Mouse (Mus musculus) lung, postnatal 0 days (tissue): ENCODE results near the gene Ctse. TPM values are rescaled to one million over a fixed set of nuclear protein-coding genes. Genes with fewer than 3 reads are reported as not detected.

Experiments used
- ATAC-seq: fragments of 200-750 bp; cut with Nextera tagmentation; 2 replicates; pipeline ENCODE4 v1.8.0; 2017; ENCODE audit warnings: moderate library complexity
- DNase-seq: peaks from one replicate; pipeline ENCODE4 v3.0.0-alpha.2; 2016; ENCODE audit warnings: low spot score
- H3K27ac ChIP-seq: fragments of 300-500 bp; sonication (generic); 2 replicates; pipeline ENCODE4 v1.5.1; 2014; ENCODE audit warnings: antibody characterized with exemption, mild to moderate bottlenecking, low read length, mixed read lengths
- H3K27me3 ChIP-seq: fragments of 300-500 bp; sonication (generic); replicated peaks from 2 replicates; pipeline ENCODE4 v1.6.1; 2014; ENCODE audit warnings: low read length, mixed read lengths; ENCODE audit not compliant: insufficient read depth
- H3K36me3 ChIP-seq: fragments of 300-500 bp; sonication (generic); 2 replicates; pipeline ENCODE4 v1.6.1; 2014; ENCODE audit warnings: low read length, mixed read lengths; ENCODE audit not compliant: insufficient read depth
- H3K4me1 ChIP-seq: fragments of 300-500 bp; sonication (generic); 2 replicates; pipeline ENCODE4 v1.6.1; 2014; ENCODE audit warnings: antibody characterized with exemption, low read depth, low read length, mixed read lengths; ENCODE audit not compliant: insufficient read depth
- H3K4me2 ChIP-seq: fragments of 300-500 bp; sonication (generic); replicated peaks from 2 replicates; pipeline ENCODE4 v1.6.1; 2014; ENCODE audit warnings: low read depth, mild to moderate bottlenecking, low read length, moderate library complexity, mixed read lengths
- H3K4me3 ChIP-seq: fragments of 300-500 bp; sonication (generic); 2 replicates; pipeline ENCODE4 v1.5.1; 2014; ENCODE audit warnings: low read depth, low read length
- H3K9ac ChIP-seq: fragments of 300-500 bp; sonication (generic); replicated peaks from 2 replicates; pipeline ENCODE4 v1.6.1; 2014; ENCODE audit warnings: low read depth, mild to moderate bottlenecking
- H3K9me3 ChIP-seq: fragments of 300-500 bp; sonication (generic); 2 replicates; pipeline ENCODE4 v1.6.1; 2016; ENCODE audit warnings: low read length, mixed read lengths
- CTCF ChIP-seq: IDR thresholded peaks from 2 replicates; pipeline ENCODE4 v1.5.1; 2016; ENCODE audit warnings: antibody characterized with exemption, mild to moderate bottlenecking
- EP300 ChIP-seq: IDR thresholded peaks from 2 replicates; pipeline ENCODE4 v1.6.1; 2016; ENCODE audit warnings: antibody characterized with exemption, mild to moderate bottlenecking, control low read depth
- WGBS: fragments of 180-500 bp; shearing (Covaris S2); extraction: QIAGEN DNeasy Blood & Tissue Kit; methylation state at CpG from one replicate; pipeline ENCODE4 v1.1.7; 2014; 5-methylcytosine and 5-hydroxymethylcytosine counted together
- polyA plus RNA-seq: library from polyadenylated mRNA; unstranded; fragments of >200 nt; fragmentation: Nextera tagmentation; extraction: Ambion mirVana; gene quantifications from 2 replicates; pipeline ENCODE4 v1.2.1, GENCODE M21; 2015

Ctse gene
- polyA plus RNA-seq = 0.80 and 1.1 TPM in 2 replicates

DNA sequence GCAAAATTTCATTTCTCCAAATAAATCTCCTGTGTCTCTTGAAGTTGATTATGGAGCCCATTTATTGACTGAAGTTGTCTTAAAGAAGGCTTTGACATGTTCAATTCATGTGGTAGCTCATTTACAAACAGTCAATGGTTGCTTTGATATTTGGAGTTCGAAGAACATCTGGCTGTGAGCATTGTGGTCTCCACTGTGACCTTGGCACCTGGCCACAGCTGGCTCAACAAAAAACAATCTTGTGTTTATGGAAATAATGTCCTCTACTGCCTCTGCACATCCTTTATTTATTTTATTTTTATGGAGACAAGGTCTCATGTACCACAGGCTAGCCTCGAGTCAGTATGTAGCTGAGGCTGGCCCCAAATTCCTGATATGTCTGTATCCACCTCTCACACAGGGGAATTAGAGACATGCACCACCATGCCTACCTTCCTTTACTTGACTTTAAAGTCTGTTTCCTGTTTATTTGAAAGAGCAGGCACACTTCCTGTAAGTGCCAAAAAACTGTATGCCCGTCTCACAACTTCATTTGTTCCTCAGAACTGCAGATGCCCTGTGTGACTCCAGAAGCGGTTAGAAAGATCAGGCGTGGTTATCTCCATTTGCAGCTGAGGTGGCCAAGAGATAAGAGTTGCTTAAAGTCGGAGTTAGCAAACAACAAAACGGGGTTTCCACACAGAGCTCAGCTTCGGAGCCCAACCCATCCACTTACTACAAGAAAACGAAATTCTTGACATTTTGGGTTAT, at the start of gene Ctse:
TSS of gene Ctse (plus strand) at position 516 of the 750 bp plus-strand sequence.
- H3K9ac ChIP-seq = no peak within 1 kb of the TSS
- 0 out of 2 replicates have a peak within 1 kb of the TSS, but pooled peaks have one; percentile 11 for H3K4me2 ChIP-seq
- H3K4me3 ChIP-seq = no peak within 1 kb of the TSS

DNA sequence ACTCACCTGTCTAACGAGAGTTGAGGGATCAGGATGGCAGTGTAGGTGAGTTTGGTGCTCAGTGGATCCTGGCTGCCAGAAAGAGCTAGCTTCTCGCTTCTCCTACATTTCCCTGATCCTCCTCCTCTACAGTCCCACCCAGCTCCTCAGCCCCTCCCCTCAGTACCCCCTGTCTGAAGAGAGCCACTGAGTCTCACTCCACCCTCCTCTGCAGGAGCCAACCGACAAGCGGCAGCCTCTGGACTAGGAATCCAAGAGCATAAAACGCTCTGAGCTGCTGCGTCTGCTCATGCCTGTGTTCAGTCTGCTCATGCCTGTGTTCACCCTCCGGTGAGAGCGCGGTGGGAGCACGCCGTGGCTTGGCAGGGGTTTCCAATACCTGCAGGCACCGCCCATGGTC, 39.2 kb upstream of the Ctse start, which contains the start of gene Avpr1b:
TSS of gene Avpr1b (plus strand) at position 335 of the 400 bp plus-strand sequence.
- H3K9ac ChIP-seq = no peak within 1 kb of the TSS
- TF ChIP-seq CTCF = no peak
- no peak for TF ChIP-seq EP300
- no peak within 1 kb of the TSS for H3K4me2 ChIP-seq
- H3K27me3 ChIP-seq = no peaks in the 10 kb centered on the region
- ATAC-seq (no peak; the same call in 1 of the 2 replicates), DNase-seq (no peak)
- H3K4me1 ChIP-seq = no peaks in the 10 kb centered on the region
- no peaks in the 10 kb centered on the region for H3K36me3 ChIP-seq
- WGBS = 20% methylated on average over 12 of the region's 12 CpGs
- no peaks in the 10 kb centered on the region for H3K9me3 ChIP-seq
- H3K4me3 ChIP-seq = no peak within 1 kb of the TSS
- H3K27ac ChIP-seq = no peak within 1 kb of the TSS

More for the DNA sequence above, at the start of gene Ctse:
- no peaks in the 10 kb centered on the region for H3K4me1 ChIP-seq
- H3K27me3 ChIP-seq = no peaks in the 10 kb centered on the region
- ATAC-seq = peak; percentile 40; the same call in 1 of the 2 replicates
- no peaks in the 10 kb centered on the region for H3K36me3 ChIP-seq
- no peak within 1 kb of the TSS for H3K27ac ChIP-seq
- no peaks in the 10 kb centered on the region for H3K9me3 ChIP-seq
- peak; percentile 35 for DNase-seq
- TF ChIP-seq EP300 = no peak
- no peak for TF ChIP-seq CTCF
- 27% methylated on average over 9 of the region's 9 CpGs for WGBS

DNA sequence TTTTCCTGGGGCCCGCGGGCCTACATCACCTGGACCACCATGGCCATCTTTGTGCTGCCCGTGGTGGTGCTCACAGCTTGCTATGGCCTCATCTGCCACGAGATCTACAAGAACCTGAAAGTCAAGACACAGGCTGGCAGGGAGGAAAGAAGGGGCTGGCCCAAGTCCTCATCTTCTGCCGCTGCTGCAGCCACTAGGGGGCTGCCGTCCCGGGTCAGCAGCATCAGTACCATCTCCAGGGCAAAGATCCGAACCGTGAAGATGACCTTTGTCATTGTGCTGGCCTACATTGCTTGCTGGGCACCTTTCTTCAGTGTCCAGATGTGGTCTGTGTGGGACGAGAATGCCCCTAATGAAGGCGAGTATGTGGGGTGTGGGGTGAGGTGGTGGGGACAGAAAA, 37.8 kb upstream of the Ctse start:
- no peak for DNase-seq
- 32% methylated on average over 11 of the region's 11 CpGs for WGBS

DNA sequence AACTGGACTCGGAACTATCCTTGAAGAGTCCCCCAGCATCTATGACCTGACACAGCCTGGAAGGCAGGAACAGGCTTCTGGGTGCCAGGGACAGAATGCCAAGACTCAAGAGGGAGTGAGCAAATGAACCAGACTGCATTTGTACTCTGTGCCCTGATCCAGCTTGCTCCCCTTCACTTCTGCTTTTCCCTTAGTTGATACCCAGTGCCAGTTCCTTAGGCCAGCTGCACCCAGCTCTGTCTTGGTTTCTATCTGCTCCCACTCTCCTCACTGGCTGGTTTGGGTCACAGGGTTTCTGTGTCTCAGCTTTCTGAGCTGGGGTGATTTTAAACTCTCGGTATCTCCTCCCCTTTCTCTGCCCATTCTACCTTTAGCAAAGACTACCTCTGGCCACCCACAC, 31.4 kb upstream of the Ctse start:
- ATAC-seq (no peak), DNase-seq (no peak)
- Histone ChIP-seq H3K36me3 (no peaks in the 10 kb centered on the region), H3K9me3 (no peaks in the 10 kb centered on the region), H3K4me3 (no peak overlapping the region), H3K27ac (no peak overlapping the region), H3K9ac (no peak overlapping the region), H3K4me2 (no peak overlapping the region), H3K4me1 (no peaks in the 10 kb centered on the region), H3K27me3 (no peaks in the 10 kb centered on the region)
- WGBS = 79% methylated on average over 2 of the region's 2 CpGs
- TF ChIP-seq EP300 (no peak), CTCF (no peak)

More for the DNA sequence above, 37.8 kb upstream of the Ctse start:
- no peak for ATAC-seq
- H3K36me3 ChIP-seq = no peaks in the 10 kb centered on the region
- H3K27ac ChIP-seq = no peak overlapping the region
- H3K9me3 ChIP-seq = no peaks in the 10 kb centered on the region
- no peaks in the 10 kb centered on the region for H3K27me3 ChIP-seq
- H3K4me2 ChIP-seq = no peak overlapping the region
- no peaks in the 10 kb centered on the region for H3K4me1 ChIP-seq
- H3K4me3 ChIP-seq = no peak overlapping the region
- no peak overlapping the region for H3K9ac ChIP-seq
- peak; percentile 47 for TF ChIP-seq CTCF
- TF ChIP-seq EP300 = no peak

DNA sequence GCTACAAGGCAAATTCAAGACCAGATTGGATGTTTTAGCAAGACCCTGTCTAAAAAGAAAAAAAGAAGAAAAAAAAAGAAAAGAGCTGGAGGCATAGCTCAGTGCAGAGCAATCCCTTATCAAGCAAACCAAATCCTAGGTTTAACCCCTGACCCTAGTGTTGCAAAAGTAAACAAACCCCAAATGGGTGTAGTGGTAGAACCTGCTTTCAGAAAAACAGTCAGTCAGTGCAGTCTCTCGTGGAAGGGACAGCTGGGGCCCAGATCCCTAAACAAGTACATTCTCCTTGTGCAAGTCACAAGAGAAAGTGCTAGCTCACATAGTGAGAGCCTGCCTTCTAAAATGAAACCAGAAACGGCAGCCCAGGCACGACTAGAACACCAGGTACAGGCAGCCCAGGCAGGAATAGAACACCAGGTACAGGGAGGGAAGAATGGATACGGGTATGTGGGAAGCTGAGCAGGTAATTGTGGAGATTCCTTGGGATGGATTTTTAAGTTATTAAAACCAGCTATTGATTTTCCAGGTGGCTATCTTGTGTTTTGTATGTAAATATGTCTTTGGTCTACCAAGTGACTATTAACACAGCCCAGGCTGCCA, 25.4 kb upstream of the Ctse start:
- Histone ChIP-seq H3K4me1 (no peaks in the 10 kb centered on the region), H3K27me3 (no peaks in the 10 kb centered on the region), H3K9ac (no peak overlapping the region), H3K4me2 (no peak overlapping the region), H3K4me3 (no peak overlapping the region), H3K27ac (no peak overlapping the region), H3K36me3 (no peaks in the 10 kb centered on the region), H3K9me3 (no peaks in the 10 kb centered on the region)
- 24% methylated on average over 4 of the region's 4 CpGs for WGBS
- DNase-seq (no peak), ATAC-seq (no peak)
- TF ChIP-seq EP300 (no peak), CTCF (no peak)

DNA sequence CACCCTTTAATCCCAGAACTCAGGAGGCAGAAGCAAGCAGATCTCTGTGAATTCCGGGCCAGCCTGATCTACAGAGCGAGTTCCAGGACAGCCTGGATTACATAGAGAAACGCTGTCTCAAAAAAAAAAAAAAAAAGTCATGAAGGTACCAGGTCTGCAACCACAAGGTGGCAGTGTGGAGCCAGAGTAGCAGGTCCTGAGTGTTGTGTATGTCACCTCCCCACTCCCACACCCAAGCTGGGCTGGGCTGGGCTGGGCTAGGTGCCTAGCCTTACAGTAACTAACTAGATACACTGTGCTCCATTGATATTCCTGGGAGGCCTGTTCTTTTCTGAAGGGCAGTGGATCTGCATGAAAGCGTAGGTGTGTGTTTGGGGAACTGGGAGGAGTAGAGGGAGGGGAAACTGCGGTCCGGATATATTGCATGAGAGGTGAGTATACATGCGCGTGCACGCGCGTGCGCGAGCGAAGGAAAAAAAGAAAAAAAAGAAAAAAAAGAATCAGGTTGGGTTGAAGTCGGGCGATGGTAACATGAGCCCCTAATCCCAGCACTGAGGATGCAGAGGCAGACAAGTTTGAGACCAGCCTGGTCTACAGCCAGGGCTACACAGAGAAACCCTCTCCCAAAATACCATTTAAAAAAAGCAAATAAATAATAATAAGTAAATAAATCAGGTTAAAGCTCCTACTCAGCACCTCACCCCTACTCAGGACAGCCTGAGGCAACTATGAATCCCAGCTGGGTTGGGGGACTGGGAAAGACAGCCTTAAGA, 24.6 kb upstream of the Ctse start:
- 72% methylated on average over 16 of the region's 16 CpGs for WGBS
- DNase-seq = peak; percentile 87
- no peaks in the 10 kb centered on the region for H3K9me3 ChIP-seq
- H3K4me2 ChIP-seq = no peak overlapping the region
- no peak overlapping the region for H3K9ac ChIP-seq
- no peaks in the 10 kb centered on the region for H3K27me3 ChIP-seq
- H3K4me3 ChIP-seq = no peak overlapping the region
- ATAC-seq = peak; percentile 84
- H3K4me1 ChIP-seq = no peaks in the 10 kb centered on the region
- peak; percentile 82 for TF ChIP-seq CTCF
- no peak for TF ChIP-seq EP300
- H3K27ac ChIP-seq = no peak overlapping the region
- H3K36me3 ChIP-seq = no peaks in the 10 kb centered on the region
